Mouse (Mus musculus) megakaryocyte, embryonic 14.5 days (primary cell): ENCODE measurements around the gene Sugp1.

Experiments
- FLI1 ChIP-seq: IDR thresholded peaks from 2 replicates; pipeline ENCODE4 v1.6.1; 2012; ENCODE audit warnings: low read length, inconsistent platforms, mixed read lengths
- GATA1 ChIP-seq: IDR thresholded peaks from 3 replicates; pipeline ENCODE4 v1.6.1; 2012; ENCODE audit warnings: mixed read lengths, low read length, inconsistent platforms, borderline replicate concordance

DNA sequence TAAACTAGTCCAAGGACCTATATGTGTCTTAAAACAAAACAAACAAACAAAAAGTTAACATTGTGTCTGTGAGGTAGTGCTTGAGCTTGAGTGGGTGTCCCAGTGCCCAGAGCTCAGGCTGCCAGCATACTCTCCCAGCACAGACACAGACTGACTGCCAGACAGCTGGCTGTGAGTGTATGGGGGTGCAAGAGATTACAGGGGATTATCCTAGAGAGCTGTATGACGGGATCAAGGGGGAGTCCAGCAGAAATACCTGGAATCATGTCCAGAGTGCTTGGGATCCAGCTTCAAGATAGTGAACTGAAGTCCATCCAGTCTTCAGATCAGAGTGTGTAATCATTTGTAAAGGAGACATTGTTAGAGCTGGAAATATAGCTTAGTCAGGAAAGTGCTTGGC, 15.1 kb downstream of the Sugp1 start:
- TF ChIP-seq GATA1 (no peak), FLI1 (no peak)
